Mouse (Mus musculus): ENCODE data around the gene Rpl27a. TPM values are rescaled to one million over a fixed set of nuclear protein-coding genes. Genes with fewer than 3 reads are reported as not detected.

Gene Rpl27a
- polyA plus RNA-seq, 1 experiment from 2014 or later: 124 TPM

DNA sequence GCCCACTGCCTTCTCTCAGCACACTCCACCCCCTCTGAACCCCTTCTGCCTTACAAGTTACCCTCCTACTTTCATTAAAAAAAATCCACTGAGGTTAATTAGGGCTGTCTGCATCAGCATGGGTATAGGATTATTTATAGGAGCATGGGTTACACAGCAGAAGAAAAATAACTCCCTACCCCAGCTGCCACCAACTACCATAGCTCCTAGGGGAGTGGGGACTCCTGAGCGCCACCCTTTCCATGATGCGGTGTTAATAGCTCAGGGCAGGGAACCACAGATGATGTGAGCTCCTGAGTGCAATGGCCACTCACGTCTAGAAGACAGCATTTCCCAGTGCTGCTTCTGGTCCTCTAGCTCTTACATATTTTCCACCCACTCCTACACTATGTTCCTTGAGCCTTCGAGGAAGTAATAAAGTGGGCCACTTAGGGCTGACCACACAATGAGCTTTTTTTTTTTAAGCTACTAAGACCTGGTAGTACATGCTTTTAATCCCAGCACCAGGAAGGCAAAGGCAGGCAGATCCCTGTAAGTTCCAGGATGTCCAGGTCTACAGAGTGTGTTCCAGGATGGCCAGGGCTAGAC lies 44.9 kb downstream of the Rpl27a start:
- no peaks in the 10 kb centered on the region for H3K36me3 ChIP-seq (ENCODE audit: control insufficient read depth, insufficient read depth, low read length)
- DNase-seq (ENCODE audit: low spot score): no peak
- 85% methylated on average over 4 of the region's 4 CpGs for WGBS

DNA sequence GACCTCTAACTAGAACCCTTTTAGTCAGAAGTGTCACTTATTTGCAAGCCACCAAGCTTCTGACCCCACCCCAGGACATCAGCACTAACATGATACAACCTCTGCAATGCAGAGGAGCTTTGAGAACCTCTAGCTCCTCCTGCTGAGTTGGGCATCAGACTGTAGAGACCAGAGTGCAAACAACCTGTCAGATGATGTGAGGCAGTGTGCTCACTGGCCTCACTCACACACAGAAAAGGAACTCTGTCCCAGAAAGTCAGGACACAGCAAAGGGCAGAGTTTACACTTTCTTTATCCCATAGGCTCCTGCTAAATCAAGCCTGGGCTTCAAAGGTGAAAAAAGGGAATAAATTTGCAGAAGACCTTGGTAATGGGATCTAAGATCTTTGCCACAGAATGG lies 47.4 kb downstream of the Rpl27a start:
- ATAC-seq (ENCODE audit: low FRiP score): no peak
- H3K9ac ChIP-seq (ENCODE audit: low read depth, low read length): no peak overlapping the region
- no peaks in the 10 kb centered on the region for H3K36me3 ChIP-seq (ENCODE audit: control insufficient read depth, insufficient read depth, low read length)

More for the DNA sequence above, 44.9 kb downstream of the Rpl27a start:
- no peak for ATAC-seq (ENCODE audit: low FRiP score)
- H3K9ac ChIP-seq (ENCODE audit: low read depth, low read length): no peak overlapping the region
- no peaks in the 10 kb centered on the region for H3K4me1 ChIP-seq (replicated peaks; ENCODE audit: control insufficient read depth, insufficient read depth, low read length)
- H3K27me3 ChIP-seq (ENCODE audit: control insufficient read depth, insufficient read depth, low read length): no peaks in the 10 kb centered on the region
- no peak overlapping the region for H3K4me3 ChIP-seq (ENCODE audit: low read depth, low read length)
- H3K4me2 ChIP-seq (replicated peaks; ENCODE audit: low read depth, low read length): no peak overlapping the region
- H3K9me3 ChIP-seq (ENCODE audit: control insufficient read depth, low read length): no peaks in the 10 kb centered on the region
- H3K27ac ChIP-seq (ENCODE audit: low read depth, low read length): no peak overlapping the region

DNA sequence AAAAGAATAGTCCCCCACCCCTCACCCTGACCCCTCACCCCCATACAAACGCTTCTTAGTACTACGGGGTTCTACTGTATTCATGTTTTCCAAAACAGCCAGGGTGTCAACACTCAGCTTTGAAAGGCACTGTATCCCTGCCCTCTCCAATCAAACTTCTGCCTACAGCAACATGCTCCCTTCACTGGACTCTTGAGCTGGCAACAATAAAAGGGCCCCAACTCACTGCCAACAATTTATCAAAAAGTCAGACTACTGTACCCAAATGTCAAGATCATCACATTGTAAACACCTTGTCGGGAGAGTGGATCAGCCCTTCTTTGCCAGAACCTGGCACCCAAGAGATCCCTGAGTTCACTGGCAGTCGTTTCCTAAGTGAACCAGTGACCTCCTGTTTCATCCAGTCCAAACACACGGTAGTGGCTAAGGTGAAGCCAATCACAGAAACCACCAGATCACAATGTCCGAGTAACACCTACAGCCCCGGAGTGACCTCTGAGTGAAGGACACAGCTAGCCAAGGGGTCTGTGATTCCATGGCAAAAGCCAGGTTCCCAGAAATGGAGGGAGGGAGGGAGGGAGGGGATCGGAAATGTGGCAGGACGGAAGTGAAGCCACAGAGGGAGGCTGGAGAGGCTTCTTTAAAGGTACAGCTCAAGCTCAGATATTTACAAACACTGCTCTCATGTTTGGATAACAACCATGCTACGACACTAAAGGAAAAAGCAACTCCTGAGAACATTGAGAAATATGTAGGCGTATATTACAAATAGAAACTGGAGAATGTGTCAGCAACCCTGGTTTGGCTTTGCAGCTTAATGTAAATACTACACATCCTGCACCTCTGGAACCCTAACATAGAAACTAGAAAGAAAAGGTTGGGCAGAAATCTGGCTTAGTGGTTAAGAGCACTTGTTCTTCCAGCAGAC lies 48.2 kb downstream of the Rpl27a start:
- H3K27ac ChIP-seq (ENCODE audit: low read depth, low read length): no peak overlapping the region
- H3K4me2 ChIP-seq (replicated peaks; ENCODE audit: low read depth, low read length): no peak overlapping the region
- no peak overlapping the region for H3K4me3 ChIP-seq (ENCODE audit: low read depth, low read length)
- no peaks in the 10 kb centered on the region for H3K36me3 ChIP-seq (ENCODE audit: control insufficient read depth, insufficient read depth, low read length)
- DNase-seq (ENCODE audit: low spot score) (no peak), ATAC-seq (ENCODE audit: low FRiP score) (no peak)
- H3K9me3 ChIP-seq (ENCODE audit: control insufficient read depth, low read length): no peaks in the 10 kb centered on the region
- 82% methylated on average over 11 of the region's 11 CpGs for WGBS
- no peak overlapping the region for H3K9ac ChIP-seq (ENCODE audit: low read depth, low read length)
- no peaks in the 10 kb centered on the region for H3K4me1 ChIP-seq (replicated peaks; ENCODE audit: control insufficient read depth, insufficient read depth, low read length)
- no peaks in the 10 kb centered on the region for H3K27me3 ChIP-seq (ENCODE audit: control insufficient read depth, insufficient read depth, low read length)

More for the DNA sequence above, 47.4 kb downstream of the Rpl27a start:
- no peaks in the 10 kb centered on the region for H3K27me3 ChIP-seq (ENCODE audit: control insufficient read depth, insufficient read depth, low read length)
- no peaks in the 10 kb centered on the region for H3K4me1 ChIP-seq (replicated peaks; ENCODE audit: control insufficient read depth, insufficient read depth, low read length)
- no peak overlapping the region for H3K27ac ChIP-seq (ENCODE audit: low read depth, low read length)
- H3K9me3 ChIP-seq (ENCODE audit: control insufficient read depth, low read length): no peaks in the 10 kb centered on the region
- H3K4me3 ChIP-seq (ENCODE audit: low read depth, low read length): no peak overlapping the region
- H3K4me2 ChIP-seq (replicated peaks; ENCODE audit: low read depth, low read length): no peak overlapping the region
- DNase-seq (ENCODE audit: low spot score): no peak

DNA sequence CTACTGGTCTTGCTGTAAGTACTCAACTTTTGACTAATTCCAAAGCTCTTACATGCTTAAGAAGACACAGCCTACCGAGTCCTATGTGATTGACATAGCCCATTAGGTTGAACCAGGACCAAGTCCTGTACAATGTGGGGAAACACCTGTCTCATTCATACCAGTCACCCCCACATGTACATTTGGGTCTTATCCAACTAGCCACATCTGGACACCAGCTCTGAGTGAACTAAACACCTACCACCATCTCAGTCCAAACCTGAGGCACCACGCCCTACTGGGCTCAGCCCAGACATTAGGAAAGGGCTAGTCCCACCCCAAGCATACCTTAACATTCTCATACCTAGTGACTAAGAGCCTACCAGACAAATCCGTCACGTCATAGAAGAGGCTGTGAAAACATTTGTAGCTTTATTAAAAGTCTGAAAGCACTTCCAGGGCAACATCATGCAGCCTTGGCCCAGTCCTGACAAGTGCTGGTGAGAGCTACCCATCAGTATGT lies 49.5 kb downstream of the Rpl27a start:
- DNase-seq (ENCODE audit: low spot score) (no peak), ATAC-seq (ENCODE audit: low FRiP score) (no peak)
- H3K9ac ChIP-seq (ENCODE audit: low read depth, low read length): no peak overlapping the region
- no peak overlapping the region for H3K27ac ChIP-seq (ENCODE audit: low read depth, low read length)
- no peaks in the 10 kb centered on the region for H3K9me3 ChIP-seq (ENCODE audit: control insufficient read depth, low read length)
- H3K4me2 ChIP-seq (replicated peaks; ENCODE audit: low read depth, low read length): no peak overlapping the region
- no peaks in the 10 kb centered on the region for H3K36me3 ChIP-seq (ENCODE audit: control insufficient read depth, insufficient read depth, low read length)
- no peaks in the 10 kb centered on the region for H3K4me1 ChIP-seq (replicated peaks; ENCODE audit: control insufficient read depth, insufficient read depth, low read length)
- WGBS: 93% methylated on average over 4 of the region's 4 CpGs
- no peak overlapping the region for H3K4me3 ChIP-seq (ENCODE audit: low read depth, low read length)
- H3K27me3 ChIP-seq (ENCODE audit: control insufficient read depth, insufficient read depth, low read length): no peaks in the 10 kb centered on the region

Other genes starting within 250 kb of the Rpl27a start
- 12.4 and 14.7 TPM in 2 replicates for gene Stk33, start 80.1 kb upstream of the Rpl27a start, polyA plus RNA-seq (2014; fragmentation: Nextera tagmentation; extraction: Ambion mirVana)
- 0.08 and 0.14 TPM in 2 replicates for gene Trim66, start 11.0 kb upstream of the Rpl27a start, polyA plus RNA-seq (2014; fragmentation: Nextera tagmentation; extraction: Ambion mirVana)
- 32.5 and 39.7 TPM in 2 replicates for gene St5, start 184.5 kb downstream of the Rpl27a start, polyA plus RNA-seq (2014; fragmentation: Nextera tagmentation; extraction: Ambion mirVana)
- gene Akip1, start 184.5 kb downstream of the Rpl27a start, polyA plus RNA-seq (2014; fragmentation: Nextera tagmentation; extraction: Ambion mirVana): 19.0 and 22.2 TPM in 2 replicates
- 0.37 and 0.47 TPM in 2 replicates for gene BC051019, start 204.7 kb downstream of the Rpl27a start, polyA plus RNA-seq (2014; fragmentation: Nextera tagmentation; extraction: Ambion mirVana)
- gene Ascl3, start 212.6 kb downstream of the Rpl27a start, polyA plus RNA-seq (2014; fragmentation: Nextera tagmentation; extraction: Ambion mirVana): not detected in 2 replicates
- gene Tmem9b, start 233.7 kb downstream of the Rpl27a start, polyA plus RNA-seq (2014; fragmentation: Nextera tagmentation; extraction: Ambion mirVana): 63.2 and 71.2 TPM in 2 replicates

Measured in hindbrain, embryonic 11.5 days (tissue).